8 mouse cellular contexts compared by ENCODE assay signal in the genomic region with DNA sequence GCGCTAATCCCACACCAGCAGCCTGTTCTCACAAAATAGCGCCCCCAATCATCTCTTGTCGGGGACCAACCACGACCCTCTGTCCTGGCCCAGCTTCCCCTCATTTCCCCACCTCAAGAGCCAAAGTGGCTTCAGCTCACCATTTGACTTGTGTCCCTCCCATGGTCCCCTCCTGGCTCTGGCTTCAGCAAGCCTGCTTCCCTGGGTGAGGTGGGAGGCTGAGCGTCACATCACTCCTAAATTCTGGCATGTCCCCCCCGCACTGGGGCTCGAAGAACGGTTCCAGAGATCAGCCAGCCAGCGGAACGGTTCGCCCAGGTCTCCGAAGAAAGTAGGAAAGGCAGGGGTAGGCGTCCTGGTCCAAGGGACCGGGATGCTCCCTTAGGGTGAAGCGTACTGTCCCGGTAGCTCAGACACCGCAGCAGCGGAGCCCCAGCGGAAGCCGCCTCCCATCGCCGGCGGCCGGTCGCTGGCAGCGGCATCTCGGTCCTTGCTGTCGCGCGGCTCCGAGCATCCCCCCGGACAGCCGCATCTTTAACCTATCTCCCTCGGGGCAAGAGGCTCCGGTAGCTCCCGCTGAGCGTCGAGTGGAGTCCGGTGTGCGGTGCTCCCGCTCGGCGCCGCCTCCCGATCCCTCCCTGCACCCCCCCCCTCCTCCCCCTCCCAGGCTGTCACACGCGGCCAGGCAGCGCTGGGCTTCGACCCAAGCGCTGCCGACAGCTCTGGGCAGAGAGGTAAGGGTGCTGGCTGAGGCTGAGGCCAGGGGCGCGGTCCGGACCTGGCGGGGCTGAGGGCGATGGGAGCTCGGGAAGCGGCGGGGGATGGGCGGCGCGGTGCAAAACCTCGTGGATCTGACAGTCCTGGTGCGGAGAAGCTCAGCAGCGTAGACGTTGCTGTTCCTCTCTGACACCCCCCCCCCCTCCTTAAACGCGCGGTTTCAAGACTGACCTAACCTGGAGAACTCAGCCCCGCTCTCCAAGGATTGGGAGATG. TPM values are rescaled to one million over a fixed set of nuclear protein-coding genes. Genes with fewer than 3 reads are reported as not detected.
DNase-seq lines count a peak whose midpoint lies in the region; ATAC-seq and TF ChIP-seq lines count a peak whose summit lies in the region.

No protein-coding gene starts in this region.

- no peak for TF ChIP-seq CTCF in intestine, postnatal 0 days (IDR thresholded peaks at IDR 0.05; ENCODE audit: low read depth)

- no peak overlapping the region for H3K27ac ChIP-seq in intestine, postnatal 0 days (ENCODE audit: low read depth, low read length)
- H3K27ac ChIP-seq in limb, embryonic 13.5 days: no peak overlapping the region
- H3K27ac ChIP-seq in midbrain, embryonic 12.5 days (replicated peaks): no peak overlapping the region; the same call in 1 of the 2 replicates
- no peak overlapping the region for H3K27ac ChIP-seq in stomach, embryonic 14.5 days (ENCODE audit: low read length)

- peaks cover 3% of the 10 kb centered on the region for H3K4me1 ChIP-seq in erythroblast, embryonic 14.5 days (ENCODE audit: control insufficient read depth)
- no peaks in the 10 kb centered on the region for H3K4me1 ChIP-seq in intestine, postnatal 0 days (replicated peaks; ENCODE audit: control insufficient read depth, insufficient read depth, low read length)
- H3K4me1 ChIP-seq in limb, embryonic 13.5 days: peaks cover 35% of the 10 kb centered on the region
- peaks cover 34% of the 10 kb centered on the region for H3K4me1 ChIP-seq in midbrain, embryonic 12.5 days
- H3K4me1 ChIP-seq in stomach, embryonic 14.5 days (ENCODE audit: control insufficient read depth, insufficient read depth, low read length): 0 out of 2 replicates have a peak, but pooled peaks cover 4% of the 10 kb centered on the region

- no peak for ATAC-seq in erythroblast, adult 5-6 weeks (replicated peaks; ENCODE audit: low FRiP score, poor library complexity, severe bottlenecking)
- no peak for ATAC-seq in intestine, postnatal 0 days
- peak; percentile 49 for ATAC-seq in limb, embryonic 13.5 days (ENCODE audit: low FRiP score, low read depth)
- ATAC-seq in midbrain, embryonic 12.5 days (ENCODE audit: low FRiP score, low read depth): peak; percentile 64
- ATAC-seq in stomach, embryonic 14.5 days (ENCODE audit: insufficient number of reproducible peaks, insufficient read depth, low FRiP score, low read depth): peak; percentile 56

- DNase-seq in cerebellum, postnatal 25 days: peak; percentile 82 to 84
- peak; percentile 54 for DNase-seq in gastrocnemius, postnatal 25 days

- peaks cover 5% of the 10 kb centered on the region; the same call in 1 of the 2 replicates for H3K9me3 ChIP-seq in erythroblast, embryonic 14.5 days (ENCODE audit: control insufficient read depth, low read length)
- H3K9me3 ChIP-seq in intestine, postnatal 0 days (ENCODE audit: control insufficient read depth): no peaks in the 10 kb centered on the region
- no peaks in the 10 kb centered on the region for H3K9me3 ChIP-seq in limb, embryonic 13.5 days
- no peaks in the 10 kb centered on the region for H3K9me3 ChIP-seq in midbrain, embryonic 12.5 days
- no peaks in the 10 kb centered on the region for H3K9me3 ChIP-seq in stomach, embryonic 14.5 days (ENCODE audit: control insufficient read depth, low read depth, low read length)

- peak overlapping the region; percentile 21 for H3K4me3 ChIP-seq in erythroblast, embryonic 14.5 days (replicated peaks)
- H3K4me3 ChIP-seq in intestine, postnatal 0 days (ENCODE audit: low read depth, low read length): peak overlapping the region; percentile 59
- peak overlapping the region; percentile 63 for H3K4me3 ChIP-seq in limb, embryonic 13.5 days
- H3K4me3 ChIP-seq in midbrain, embryonic 12.5 days: peak overlapping the region; percentile 59
- peak overlapping the region; percentile 58 for H3K4me3 ChIP-seq in stomach, embryonic 14.5 days (ENCODE audit: low read depth, low read length)

- H3K4me2 ChIP-seq in intestine, postnatal 0 days (replicated peaks; ENCODE audit: low read depth): peak overlapping the region; percentile 94
- peak overlapping the region; percentile 99 for H3K4me2 ChIP-seq in limb, embryonic 13.5 days (replicated peaks)
- H3K4me2 ChIP-seq in midbrain, embryonic 12.5 days (replicated peaks): peak overlapping the region; percentile 99
- peak overlapping the region; percentile 99 for H3K4me2 ChIP-seq in stomach, embryonic 14.5 days (replicated peaks; ENCODE audit: low read depth, low read length)

- H3K9ac ChIP-seq in intestine, postnatal 0 days (ENCODE audit: low read depth, low read length): peak overlapping the region; percentile 42; the same call in 1 of the 2 replicates
- H3K9ac ChIP-seq in limb, embryonic 13.5 days: peak overlapping the region; percentile 71
- H3K9ac ChIP-seq in midbrain, embryonic 12.5 days (replicated peaks): peak overlapping the region; percentile 74
- H3K9ac ChIP-seq in stomach, embryonic 14.5 days (replicated peaks; ENCODE audit: low read depth, low read length): peak overlapping the region; percentile 34; the same call in 1 of the 2 replicates

- no peaks in the 10 kb centered on the region for H3K36me3 ChIP-seq in erythroblast, embryonic 14.5 days (ENCODE audit: control insufficient read depth)
- H3K36me3 ChIP-seq in intestine, postnatal 0 days (ENCODE audit: control insufficient read depth, insufficient read depth): no peaks in the 10 kb centered on the region
- peaks cover 31% of the 10 kb centered on the region for H3K36me3 ChIP-seq in limb, embryonic 13.5 days
- peaks cover 20% of the 10 kb centered on the region; the same call in 1 of the 2 replicates for H3K36me3 ChIP-seq in midbrain, embryonic 12.5 days
- H3K36me3 ChIP-seq in stomach, embryonic 14.5 days (ENCODE audit: control insufficient read depth, insufficient read depth, low read length): no peaks in the 10 kb centered on the region

- H3K27me3 ChIP-seq in erythroblast, embryonic 14.5 days (ENCODE audit: control insufficient read depth): peaks cover 79% of the 10 kb centered on the region
- H3K27me3 ChIP-seq in intestine, postnatal 0 days (replicated peaks; ENCODE audit: control insufficient read depth, insufficient read depth, low read length): peaks cover 10% of the 10 kb centered on the region; the same call in 1 of the 2 replicates
- peaks cover 16% of the 10 kb centered on the region for H3K27me3 ChIP-seq in limb, embryonic 13.5 days
- peaks cover 35% of the 10 kb centered on the region for H3K27me3 ChIP-seq in midbrain, embryonic 12.5 days
- no peaks in the 10 kb centered on the region for H3K27me3 ChIP-seq in stomach, embryonic 14.5 days (ENCODE audit: control insufficient read depth, insufficient read depth, low read length)

- under 1% methylated on average over 63 of the region's 70 CpGs for WGBS in intestine, postnatal 0 days
- WGBS in limb, embryonic 13.5 days: 1% methylated on average over 67 of the region's 70 CpGs
- whole genome bisulfite sequencing in midbrain, embryonic 12.5 days: under 1% methylated on average over 60 of the region's 70 CpGs
- under 1% methylated on average over 63 of the region's 70 CpGs for WGBS in stomach, embryonic 14.5 days

RNA-seq across cellular contexts. Expression of gene Dlat, which starts 39.1 kb away (rescaled TPM):
- 1.2 and 1.3 TPM in 2 replicates for polyA plus RNA-seq in erythroblast, embryonic 14.5 days (2012)
- total RNA-seq in erythroblast, adult 5-6 weeks (2015; ENCODE audit: low replicate concordance): 16.7 and 19.8 TPM in 2 replicates
- 6.7 and 16.4 TPM in 2 replicates for total RNA-seq in erythroblast, adult 5-6 weeks (2017; ENCODE audit: low replicate concordance)
- 100 to 1,000 TPM; 228 to 279 TPM for total RNA-seq in gastrocnemius, postnatal 25 days (2021)
- polyA plus RNA-seq in intestine, postnatal 0 days (2015; fragmentation: Nextera tagmentation; extraction: Ambion mirVana): 35.3 and 41.7 TPM in 2 replicates
- polyA plus RNA-seq in limb, embryonic 13.5 days (2015; fragmentation: Nextera tagmentation; extraction: Ambion mirVana): 41.4 and 45.4 TPM in 2 replicates
- 45.8 and 51.1 TPM in 2 replicates for polyA plus RNA-seq in midbrain, embryonic 12.5 days (2016; fragmentation: Nextera tagmentation; extraction: Ambion mirVana)
- polyA plus RNA-seq in stomach, embryonic 14.5 days (2014; fragmentation: Nextera tagmentation; extraction: Ambion mirVana): 47.9 and 51.5 TPM in 2 replicates

RNA-seq across cellular contexts. Expression of gene Dixdc1, which starts 40.6 kb away (rescaled TPM):
- polyA plus RNA-seq in erythroblast, embryonic 14.5 days (2012): not detected in 2 replicates
- not detected in 2 replicates for total RNA-seq in erythroblast, adult 5-6 weeks (2015; ENCODE audit: low replicate concordance)
- 0.68 TPM in 1 of 2 replicates, not detected in the other for total RNA-seq in erythroblast, adult 5-6 weeks (2017; ENCODE audit: low replicate concordance)
- total RNA-seq in gastrocnemius, postnatal 25 days (2021): 1 to 10 TPM; 2.4 to 4.0 TPM
- polyA plus RNA-seq in intestine, postnatal 0 days (2015; fragmentation: Nextera tagmentation; extraction: Ambion mirVana): 2.4 and 2.9 TPM in 2 replicates
- polyA plus RNA-seq in limb, embryonic 13.5 days (2015; fragmentation: Nextera tagmentation; extraction: Ambion mirVana): 18.6 and 23.6 TPM in 2 replicates
- polyA plus RNA-seq in midbrain, embryonic 12.5 days (2016; fragmentation: Nextera tagmentation; extraction: Ambion mirVana): 28.5 and 32.0 TPM in 2 replicates
- polyA plus RNA-seq in stomach, embryonic 14.5 days (2014; fragmentation: Nextera tagmentation; extraction: Ambion mirVana): 11.4 and 12.7 TPM in 2 replicates

RNA-seq across cellular contexts. Expression of gene 2310030G06Rik, which starts 47.6 kb away (rescaled TPM):
- not detected in 2 replicates for polyA plus RNA-seq in erythroblast, embryonic 14.5 days (2012)
- total RNA-seq in erythroblast, adult 5-6 weeks (2015; ENCODE audit: low replicate concordance): not detected in 2 replicates
- not detected in 2 replicates for total RNA-seq in erythroblast, adult 5-6 weeks (2017; ENCODE audit: low replicate concordance)
- 1 to 10 TPM; 1.5 to 6.5 TPM for total RNA-seq in gastrocnemius, postnatal 25 days (2021)
- polyA plus RNA-seq in intestine, postnatal 0 days (2015; fragmentation: Nextera tagmentation; extraction: Ambion mirVana): 45.3 and 50.2 TPM in 2 replicates
- 3.8 and 4.7 TPM in 2 replicates for polyA plus RNA-seq in limb, embryonic 13.5 days (2015; fragmentation: Nextera tagmentation; extraction: Ambion mirVana)
- polyA plus RNA-seq in midbrain, embryonic 12.5 days (2016; fragmentation: Nextera tagmentation; extraction: Ambion mirVana): 0.42 and 0.56 TPM in 2 replicates
- 12.3 and 13.0 TPM in 2 replicates for polyA plus RNA-seq in stomach, embryonic 14.5 days (2014; fragmentation: Nextera tagmentation; extraction: Ambion mirVana)

RNA-seq across cellular contexts. Expression of gene Cryab, which starts 52.4 kb away (rescaled TPM):
- not detected in 2 replicates for polyA plus RNA-seq in erythroblast, embryonic 14.5 days (2012)
- total RNA-seq in erythroblast, adult 5-6 weeks (2015; ENCODE audit: low replicate concordance): not detected in 2 replicates
- total RNA-seq in erythroblast, adult 5-6 weeks (2017; ENCODE audit: low replicate concordance): not detected in 2 replicates
- 1,000 to 10,000 TPM; 1,104 to 3,330 TPM for total RNA-seq in gastrocnemius, postnatal 25 days (2021)
- 80.4 and 83.2 TPM in 2 replicates for polyA plus RNA-seq in intestine, postnatal 0 days (2015; fragmentation: Nextera tagmentation; extraction: Ambion mirVana)
- 71.2 and 74.0 TPM in 2 replicates for polyA plus RNA-seq in limb, embryonic 13.5 days (2015; fragmentation: Nextera tagmentation; extraction: Ambion mirVana)
- 6.0 and 7.5 TPM in 2 replicates for polyA plus RNA-seq in midbrain, embryonic 12.5 days (2016; fragmentation: Nextera tagmentation; extraction: Ambion mirVana)
- 43.7 and 47.9 TPM in 2 replicates for polyA plus RNA-seq in stomach, embryonic 14.5 days (2014; fragmentation: Nextera tagmentation; extraction: Ambion mirVana)

RNA-seq across cellular contexts. Expression of gene Hspb2, which starts 53.4 kb away (rescaled TPM):
- polyA plus RNA-seq in erythroblast, embryonic 14.5 days (2012): not detected in 2 replicates
- total RNA-seq in erythroblast, adult 5-6 weeks (2015; ENCODE audit: low replicate concordance): not detected in 2 replicates
- not detected in 2 replicates for total RNA-seq in erythroblast, adult 5-6 weeks (2017; ENCODE audit: low replicate concordance)
- 100 to 1,000 TPM; 106 to 134 TPM for total RNA-seq in gastrocnemius, postnatal 25 days (2021)
- polyA plus RNA-seq in intestine, postnatal 0 days (2015; fragmentation: Nextera tagmentation; extraction: Ambion mirVana): 10.3 and 10.4 TPM in 2 replicates
- 37.8 and 39.3 TPM in 2 replicates for polyA plus RNA-seq in limb, embryonic 13.5 days (2015; fragmentation: Nextera tagmentation; extraction: Ambion mirVana)
- polyA plus RNA-seq in midbrain, embryonic 12.5 days (2016; fragmentation: Nextera tagmentation; extraction: Ambion mirVana): 0.48 TPM in 1 of 2 replicates, not detected in the other
- 1.5 and 3.2 TPM in 2 replicates for polyA plus RNA-seq in stomach, embryonic 14.5 days (2014; fragmentation: Nextera tagmentation; extraction: Ambion mirVana)

Comparison
In these comparisons a context has a peak if more than half of its experiments do, and no peak if none do; other contexts are left out.
1. ATAC-seq: peak in limb, embryonic 13.5 days (single experiment), midbrain, embryonic 12.5 days (single experiment) and stomach, embryonic 14.5 days (single experiment); none in erythroblast, adult 5-6 weeks (single experiment) and intestine, postnatal 0 days (single experiment).
2. RNA of gene Dlat, which starts 39.1 kb away (polyA plus RNA-seq): 47.9 to 51.5 TPM in stomach, embryonic 14.5 days, 45.8 to 51.1 TPM in midbrain, embryonic 12.5 days, 41.4 to 45.4 TPM in limb, embryonic 13.5 days and 35.3 to 41.7 TPM in intestine, postnatal 0 days; 1.2 to 1.3 TPM in erythroblast, embryonic 14.5 days; every median in the first group is over 10 times any median in the second.
3. Peak in every context shown above with its lines, with median percentiles within 50 percentile points of each other: H3K4me3 ChIP-seq, H3K4me2 ChIP-seq and H3K9ac ChIP-seq.